Mouse (Mus musculus) spleen, postnatal 4 days (tissue): ENCODE data around the gene Gm11032.

Experiments used
- DNase-seq, 2 experiments: peaks; one replicate each; pipeline ENCODE4 v3.0.0; 2022; ENCODE audit warnings: low spot score in 2 of 2

The Gm11032 gene

DNA sequence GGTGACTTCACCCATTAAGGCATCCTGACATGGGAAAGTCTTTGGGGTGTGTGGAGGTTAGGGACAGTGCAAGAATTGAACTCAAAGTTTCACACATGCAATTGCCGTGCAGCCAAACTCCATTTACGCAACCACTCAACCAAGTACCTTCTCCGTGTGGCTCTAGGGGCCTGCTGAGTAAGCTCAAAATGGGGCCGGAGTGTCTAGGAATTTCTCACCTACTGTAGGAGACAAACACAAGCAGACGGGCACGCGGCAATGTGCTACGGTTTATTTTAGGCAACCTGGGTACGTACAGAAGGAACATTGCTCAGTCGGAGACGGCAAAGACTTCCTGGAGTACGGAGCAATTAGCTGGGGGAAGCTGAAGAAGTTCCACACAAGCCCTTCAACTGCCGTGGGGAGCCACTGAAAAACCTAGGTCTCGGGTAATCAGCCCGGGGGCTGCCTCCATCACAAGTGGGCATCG lies at the start of gene Gm11032:
Gene Gm11032 (plus strand): TSS at position 51 of the 469 bp plus-strand sequence.
- DNase-seq: no peak

DNA sequence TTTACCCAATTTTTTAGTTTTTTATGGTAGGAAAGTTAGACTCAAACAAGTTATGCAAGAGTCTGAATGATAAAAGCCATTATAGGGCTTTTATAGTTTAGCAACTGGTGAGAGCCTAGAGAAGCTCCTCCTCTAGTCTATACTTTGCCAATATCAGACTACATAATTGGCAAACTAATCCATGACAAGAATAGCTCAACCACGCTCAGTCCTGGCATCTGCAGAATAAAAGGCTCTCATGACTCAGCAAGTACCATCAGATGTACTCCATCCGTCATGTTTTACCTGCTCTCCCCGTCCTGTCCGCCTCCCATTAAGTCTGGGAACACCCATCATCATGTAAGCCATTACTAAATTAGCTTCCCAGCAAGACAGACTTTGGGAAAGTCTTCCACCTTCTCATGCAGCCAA lies 48.4 kb upstream of the Gm11032 start:
- DNase-seq: no peak

GRCm38 (mm10) chr11:4576090-4576732 lies 43.7 kb upstream of the Gm11032 start:
- peak in 1 of 2 experiments; percentile 47 for DNase-seq

DNA sequence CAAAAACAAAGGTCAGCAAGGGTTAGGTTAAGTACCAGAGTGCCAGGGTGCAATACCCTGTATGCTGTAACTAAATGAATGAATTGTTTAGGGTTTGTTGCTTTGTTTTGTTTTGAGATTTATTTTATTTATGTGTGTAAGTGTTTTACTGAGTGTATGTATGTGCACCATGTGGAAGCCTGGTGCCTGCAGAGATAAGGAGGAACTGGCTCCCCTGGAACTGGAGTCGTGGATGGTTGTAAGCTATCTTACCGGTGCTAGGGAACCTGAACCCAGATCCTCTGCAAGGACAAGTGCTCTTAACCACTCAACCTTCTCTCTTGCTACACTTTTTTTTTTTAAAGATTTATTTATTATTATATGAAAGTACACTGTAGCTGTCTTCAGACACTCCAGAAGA lies 42.8 kb upstream of the Gm11032 start:
- DNase-seq: no peak

- peak in 1 of 2 experiments; percentile 44 for DNase-seq
These were observed 41.2 kb upstream of the Gm11032 start for GRCm38 (mm10) chr11:4578682-4579081.

- no peak for DNase-seq
These were observed 28.1 kb upstream of the Gm11032 start for GRCm38 (mm10) chr11:4591811-4592210.

DNA sequence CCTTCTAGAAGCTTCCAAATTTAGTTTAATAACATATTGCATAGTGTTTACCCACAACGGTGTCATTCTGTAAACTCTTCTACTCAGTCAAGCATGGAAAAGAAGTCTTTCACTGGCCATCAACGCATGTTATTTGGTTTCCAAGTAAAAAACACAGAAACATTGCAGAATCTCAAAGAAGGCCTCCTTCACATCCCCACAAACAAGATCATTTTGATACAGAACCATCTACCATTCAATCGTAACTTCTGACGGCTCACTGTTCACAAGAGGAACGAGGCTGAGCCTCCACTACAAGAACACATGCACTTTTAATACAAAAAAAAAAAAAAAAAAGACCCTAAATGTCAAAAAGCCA lies 26.4 kb upstream of the Gm11032 start:
- DNase-seq: no peak

- DNase-seq: peak; percentile 54 to 84
These were observed 25.8 kb upstream of the Gm11032 start for GRCm38 (mm10) chr11:4593849-4594607.

- peak; percentile 99 for DNase-seq
These were observed 25.0 kb upstream of the Gm11032 start, which contains the start of gene Mtmr3 for GRCm38 (mm10) chr11:4594608-4595500. Gene Mtmr3, minus strand, starts transcription at chr11:4594863.

DNA sequence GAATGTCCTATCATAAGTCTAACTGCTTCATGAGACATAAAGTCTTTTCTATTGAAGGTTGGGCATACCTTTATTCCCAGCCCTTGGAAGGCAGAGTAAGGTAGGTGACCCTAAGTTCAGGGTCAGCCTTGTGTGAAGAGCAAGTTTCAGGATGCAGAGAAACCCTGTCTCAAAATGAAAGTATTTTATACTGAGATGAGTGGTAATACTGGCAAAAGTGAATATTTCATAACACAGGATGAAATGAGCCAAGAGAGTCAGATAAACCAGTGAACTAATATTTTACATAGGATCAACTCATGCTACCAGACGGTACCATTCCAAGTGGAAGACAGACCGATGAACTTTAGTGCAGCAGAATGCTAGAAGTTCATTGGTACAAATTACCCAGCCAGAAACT lies 21.5 kb upstream of the Gm11032 start:
- no peak for DNase-seq

DNA sequence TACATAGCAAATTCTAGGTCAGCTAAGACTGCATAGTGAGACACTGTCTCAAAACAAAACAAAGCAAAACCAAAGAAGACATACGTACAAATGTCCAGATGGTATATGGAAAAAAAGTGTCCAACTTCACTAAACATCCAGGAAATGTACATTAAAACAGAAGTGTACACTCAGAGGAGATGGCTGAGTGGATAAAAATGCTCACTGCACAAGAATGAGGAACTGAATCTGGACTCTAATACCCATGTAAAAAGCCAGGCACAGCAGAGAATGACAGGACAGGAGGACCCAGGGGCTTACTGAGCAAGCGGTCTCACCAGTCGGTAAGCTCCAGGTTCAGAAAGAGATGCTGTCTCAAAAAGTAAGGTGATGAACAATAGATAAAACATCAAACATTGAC lies 20.0 kb upstream of the Gm11032 start:
- no peak for DNase-seq

- DNase-seq: no peak
These were observed 18.0 kb upstream of the Gm11032 start for GRCm38 (mm10) chr11:4601890-4602289.

DNA sequence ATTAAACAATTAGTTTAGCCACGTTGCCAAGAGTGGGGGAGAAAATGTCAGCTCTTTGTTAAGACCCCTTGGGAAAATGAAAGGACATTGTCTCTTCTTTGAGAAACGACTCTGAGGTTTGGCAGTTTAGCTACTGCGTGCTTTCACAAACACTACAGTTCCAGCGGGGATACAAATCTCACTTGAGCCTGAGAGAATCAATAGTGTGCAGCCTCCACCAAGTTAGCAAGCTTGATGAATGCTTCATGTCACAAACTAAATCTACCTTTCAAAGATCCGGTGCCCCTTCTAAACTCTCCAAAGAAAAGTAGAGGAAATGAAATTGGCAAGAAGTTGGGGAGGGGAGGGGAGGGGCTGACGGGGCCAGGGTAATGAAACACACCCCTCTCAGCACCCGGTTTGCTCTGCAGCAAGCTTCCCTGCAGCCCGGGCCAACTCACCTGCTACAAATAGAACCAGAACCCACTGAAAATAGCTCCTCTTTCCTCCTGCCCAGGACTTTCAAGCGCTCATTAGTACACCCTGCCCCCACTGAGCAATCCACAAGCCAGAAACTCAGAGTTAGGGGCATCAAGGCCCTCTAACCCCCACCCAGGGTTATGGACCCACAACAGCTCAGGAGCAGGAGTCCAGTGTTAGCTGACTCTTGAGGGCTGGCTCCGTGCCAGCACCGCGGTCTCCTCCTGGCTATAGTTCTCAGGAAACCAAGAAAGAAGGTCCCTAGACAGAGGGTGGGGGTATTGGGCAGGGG lies 17.0 kb upstream of the Gm11032 start:
- DNase-seq: peak; percentile 34 to 69

GRCm38 (mm10) chr11:4604441-4604840 lies 15.4 kb upstream of the Gm11032 start:
- no peak for DNase-seq

GRCm38 (mm10) chr11:4605414-4605813 lies 14.5 kb upstream of the Gm11032 start:
- DNase-seq: peak in 1 of 2 experiments; percentile 61

GRCm38 (mm10) chr11:4606541-4606940 lies 13.3 kb upstream of the Gm11032 start:
- no peak for DNase-seq

DNA sequence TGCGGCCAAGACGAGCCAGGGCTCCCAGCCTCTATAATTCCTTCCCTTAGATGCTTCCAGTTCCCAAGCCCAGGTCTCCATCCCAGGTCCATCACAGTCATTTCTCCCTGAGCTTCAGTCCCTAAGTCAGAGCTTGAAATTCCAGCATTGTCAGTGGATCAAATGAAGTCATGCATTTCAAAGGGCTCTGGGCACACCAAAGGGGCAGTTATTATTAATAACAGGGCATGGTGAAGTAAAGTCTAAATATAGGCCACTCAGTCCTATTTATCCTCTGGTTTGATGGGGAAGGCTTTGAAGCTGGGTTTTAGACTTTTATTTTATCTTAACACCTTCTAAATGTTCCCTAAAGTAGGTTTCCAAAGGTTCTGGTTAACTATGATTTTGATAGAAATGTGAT lies 8.0 kb upstream of the Gm11032 start:
- no peak for DNase-seq

DNA sequence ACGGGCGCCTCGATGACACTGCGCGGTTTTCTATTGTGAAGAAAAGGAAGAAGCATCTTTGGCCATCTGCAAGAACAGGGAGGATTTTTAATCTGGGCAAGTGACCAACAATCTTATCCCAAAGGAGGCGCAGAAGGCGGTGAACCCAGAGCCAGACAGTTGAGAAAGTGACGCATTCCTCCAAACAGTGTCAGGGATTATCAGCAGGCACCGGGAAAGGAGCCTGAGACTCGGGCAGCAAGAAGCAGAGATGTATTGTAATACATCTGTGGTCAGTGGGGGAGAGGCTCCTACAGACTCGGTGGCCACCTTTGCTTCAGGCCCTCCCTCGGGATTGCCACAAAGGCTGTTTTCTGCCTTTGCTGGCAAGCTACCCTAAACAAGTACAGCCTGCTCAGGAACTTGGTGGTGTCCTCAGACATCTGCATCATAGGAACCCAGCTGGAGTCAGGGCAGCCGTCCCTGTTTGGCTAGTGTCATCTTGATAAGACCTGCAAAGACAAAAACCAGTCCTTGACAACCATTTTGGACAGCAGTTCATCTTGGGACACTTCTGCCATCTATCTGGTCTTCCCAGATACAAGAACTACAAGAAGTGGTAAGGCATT lies 738 bp downstream of the Gm11032 start:
- DNase-seq: no peak

GRCm38 (mm10) chr11:4621866-4622265 lies 2.0 kb downstream of the Gm11032 start:
- no peak for DNase-seq

- no peak for DNase-seq
These were observed 2.6 kb downstream of the Gm11032 start for GRCm38 (mm10) chr11:4622442-4622986.

DNA sequence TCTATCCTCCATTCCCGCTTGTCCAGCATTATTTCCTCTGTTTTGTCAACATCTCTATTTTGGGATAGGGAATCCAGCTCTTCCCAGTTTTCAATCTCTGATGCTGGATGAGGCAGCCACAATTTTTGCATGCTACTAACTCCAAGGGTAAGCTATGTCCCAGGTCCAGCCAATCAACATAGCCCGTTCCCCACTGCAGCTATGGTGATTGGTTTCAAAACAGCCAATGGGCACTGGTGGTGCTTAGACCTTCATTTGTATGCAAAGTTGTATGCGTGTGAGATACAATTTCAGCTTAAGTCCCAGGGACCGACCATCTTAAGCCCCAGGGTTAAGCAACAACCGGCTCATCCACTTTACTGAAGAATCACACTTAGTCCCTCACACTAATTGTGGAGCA lies 3.1 kb downstream of the Gm11032 start:
- no peak for DNase-seq
